Mouse (Mus musculus): ENCODE results near the gene Hfe. TPM values are rescaled to one million over a fixed set of nuclear protein-coding genes. Genes with fewer than 3 reads are reported as not detected.

Gene Hfe
- 3.9 and 4.3 TPM in 2 replicates for polyA plus RNA-seq (2021; fragmentation: Nextera tagmentation)
- long read RNA-seq, experiment 1, transcript Hfe-202 (6 exons, 3,572 nt): major isoform, 32 of 41 reads
- long read RNA-seq, experiment 1, transcript Hfe-203 (5 exons, 816 nt): minor isoform, 5 of 41 reads
- long read RNA-seq, experiment 1, partial matches to known transcripts: 1 of 41 reads
- long read RNA-seq, experiment 1, other reads (novel, unspliced or antisense): 3 of 41 reads
- long read RNA-seq, experiment 2, transcript Hfe-202 (6 exons, 3,572 nt): major isoform, 9 of 9 reads
- long read RNA-seq, experiment 2, partial matches to known transcripts: 0 of 9 reads
- long read RNA-seq, experiment 2, other reads (novel, unspliced or antisense): 0 of 9 reads

GRCm38 (mm10) chr13:23710374-23711089, at the start of gene Hfe:
TSS of gene Hfe (minus strand) at chr13:23710854.

GRCm38 (mm10) chr13:23756790-23757189, 46.1 kb upstream of the Hfe start, which contains the start of gene Hist1h4b:
TSS of gene Hist1h4b (plus strand) at chr13:23757013.

GRCm38 (mm10) chr13:23752067-23752741, 41.5 kb upstream of the Hfe start, which contains the start of gene Hist1h3b:
TSS of gene Hist1h3b (plus strand) at chr13:23752267.

GRCm38 (mm10) chr13:23750839-23751477, 40.3 kb upstream of the Hfe start, which contains the start of gene Hist1h2ab:
TSS of gene Hist1h2ab (plus strand) at chr13:23751126.

GRCm38 (mm10) chr13:23746201-23747080, 35.8 kb upstream of the Hfe start, which contains the start of gene Hist1h2bb:
TSS of gene Hist1h2bb (plus strand) at chr13:23746734.

DNA sequence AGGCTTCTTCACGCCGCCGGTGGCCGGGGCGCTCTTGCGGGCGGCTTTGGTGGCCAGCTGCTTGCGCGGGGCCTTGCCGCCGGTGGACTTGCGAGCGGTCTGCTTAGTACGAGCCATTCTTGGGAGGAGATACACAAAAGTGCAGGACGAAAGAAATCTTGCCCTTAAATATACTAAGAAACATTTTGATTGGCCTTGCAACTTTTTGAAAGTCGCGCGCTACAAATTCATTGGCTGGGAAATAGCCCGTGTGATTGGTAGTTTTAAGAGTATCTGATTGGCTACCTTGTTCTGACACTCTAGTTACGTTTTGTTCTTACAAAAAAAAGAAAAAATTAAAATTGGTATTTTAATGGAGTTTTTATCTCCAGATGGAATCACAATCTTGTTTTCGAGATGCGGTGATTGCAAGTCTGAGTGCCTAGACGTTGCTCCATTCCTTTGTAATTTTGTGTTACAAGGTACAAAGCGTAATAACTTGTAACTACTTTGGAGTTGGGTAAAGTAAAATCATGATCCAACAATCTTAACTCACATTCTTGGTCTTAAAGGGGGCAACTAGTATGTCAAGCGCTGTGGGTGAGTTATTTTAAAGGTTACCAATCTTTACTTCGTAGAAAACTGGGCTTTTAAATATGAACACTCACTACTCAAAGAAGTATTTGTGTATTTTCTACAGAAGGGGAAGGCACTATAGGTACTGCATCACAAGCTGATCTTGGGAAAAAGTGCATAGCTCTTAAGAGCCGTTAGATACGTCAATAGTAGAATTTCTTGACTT, 34.9 kb upstream of the Hfe start, which contains the start of gene Hist1h3c:
TSS of gene Hist1h3c (minus strand) at position 222 of the 781 bp plus-strand sequence.

GRCm38 (mm10) chr13:23738677-23739068, 28.0 kb upstream of the Hfe start, which contains the start of gene Hist1h1c:
TSS of gene Hist1h1c (plus strand) at chr13:23738808.

GRCm38 (mm10) chr13:23698300-23698693, 12.4 kb downstream of the Hfe start, which contains the start of gene Hist1h4c:
TSS of gene Hist1h4c (minus strand) at chr13:23698454.

DNA sequence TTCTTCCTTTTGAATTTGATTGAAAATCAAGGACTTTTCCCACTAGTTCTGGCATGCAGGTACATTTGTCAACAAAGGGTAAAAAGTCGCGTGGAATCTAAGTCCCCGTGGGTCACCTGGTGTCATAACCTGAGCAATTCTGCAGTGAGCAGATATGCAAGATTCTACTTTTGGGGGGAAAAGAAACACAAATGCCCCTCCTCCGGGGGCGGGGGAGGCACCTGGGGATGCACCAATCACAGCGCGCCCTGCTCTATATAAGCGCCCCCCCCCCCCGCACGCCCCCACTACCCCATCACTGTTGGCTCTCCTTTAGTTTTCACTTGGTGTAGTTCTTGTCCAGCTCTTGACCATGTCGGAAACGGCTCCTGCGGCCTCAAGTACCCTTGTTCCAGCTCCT, 15.1 kb downstream of the Hfe start, which contains the start of gene Hist1h1t:
TSS of gene Hist1h1t (plus strand) at position 301 of the 400 bp plus-strand sequence.

GRCm38 (mm10) chr13:23683755-23684281, 26.8 kb downstream of the Hfe start, which contains the start of the genes Hist1h2ac and Hist1h2bc:
TSS of gene Hist1h2ac (minus strand) at chr13:23683948.
TSS of gene Hist1h2bc (plus strand) at chr13:23684199.

Other genes starting within 250 kb of the Hfe start
- gene Btn1a1, start 245.0 kb downstream of the Hfe start, polyA plus RNA-seq (2021; fragmentation: Nextera tagmentation): 0.03 TPM in 1 of 2 replicates, not detected in the other
- gene Btn2a2, start 222.0 kb downstream of the Hfe start, polyA plus RNA-seq (2021; fragmentation: Nextera tagmentation): 0.49 and 0.70 TPM in 2 replicates
- 37.4 and 58.8 TPM in 2 replicates for gene Hist1h4h, start 179.8 kb downstream of the Hfe start, polyA plus RNA-seq (2021; fragmentation: Nextera tagmentation)
- gene Hist1h2af, start 176.9 kb downstream of the Hfe start, polyA plus RNA-seq (2021; fragmentation: Nextera tagmentation): 0.54 TPM in 1 of 2 replicates, not detected in the other
- not detected in 2 replicates for gene Hist1h3g, start 175.4 kb downstream of the Hfe start, polyA plus RNA-seq (2021; fragmentation: Nextera tagmentation)
- gene Hist1h2bh, start 167.5 kb downstream of the Hfe start, polyA plus RNA-seq (2021; fragmentation: Nextera tagmentation): 0.20 and 0.25 TPM in 2 replicates
- gene Hist1h3f, start 166.8 kb downstream of the Hfe start, polyA plus RNA-seq (2021; fragmentation: Nextera tagmentation): 0.13 and 0.29 TPM in 2 replicates
- not detected in 2 replicates for gene Hist1h4f, start 159.2 kb downstream of the Hfe start, polyA plus RNA-seq (2021; fragmentation: Nextera tagmentation)
- gene Hist1h1d, start 157.6 kb downstream of the Hfe start, polyA plus RNA-seq (2021; fragmentation: Nextera tagmentation): 0.02 and 0.05 TPM in 2 replicates
- 0.88 and 1.3 TPM in 2 replicates for gene Hist1h3e, start 148.5 kb downstream of the Hfe start, polyA plus RNA-seq (2021; fragmentation: Nextera tagmentation)
- 4.0 and 7.7 TPM in 2 replicates for gene Hist1h2ae, start 139.6 kb downstream of the Hfe start, polyA plus RNA-seq (2021; fragmentation: Nextera tagmentation)
- gene Hist1h2bg, start 139.5 kb downstream of the Hfe start, polyA plus RNA-seq (2021; fragmentation: Nextera tagmentation): 1.3 and 2.6 TPM in 2 replicates
- gene Hist1h2bf, start 136.7 kb downstream of the Hfe start, polyA plus RNA-seq (2021; fragmentation: Nextera tagmentation): 0.73 TPM in 1 of 2 replicates, not detected in the other
- 0.59 TPM in 1 of 2 replicates, not detected in the other for gene Hist1h2ad, start 136.5 kb downstream of the Hfe start, polyA plus RNA-seq (2021; fragmentation: Nextera tagmentation)
- 0.18 and 0.33 TPM in 2 replicates for gene Hist1h3d, start 135.1 kb downstream of the Hfe start, polyA plus RNA-seq (2021; fragmentation: Nextera tagmentation)
- 6.4 and 8.7 TPM in 2 replicates for gene Hist1h4d, start 129.3 kb downstream of the Hfe start, polyA plus RNA-seq (2021; fragmentation: Nextera tagmentation)
- 3.2 TPM in 2 replicates for gene Hist1h2be, start 89.7 kb downstream of the Hfe start, polyA plus RNA-seq (2021; fragmentation: Nextera tagmentation)
- 7.8 and 10.6 TPM in 2 replicates for gene Hist1h1e, start 88.3 kb downstream of the Hfe start, polyA plus RNA-seq (2021; fragmentation: Nextera tagmentation)
- 0.88 and 1.6 TPM in 2 replicates for gene Hist1h2ac, start 26.9 kb downstream of the Hfe start, polyA plus RNA-seq (2021; fragmentation: Nextera tagmentation)
- gene Hist1h2bc, start 26.7 kb downstream of the Hfe start, polyA plus RNA-seq (2021; fragmentation: Nextera tagmentation): 101 and 115 TPM in 2 replicates
- not detected in 2 replicates for gene Hist1h1t, start 15.0 kb downstream of the Hfe start, polyA plus RNA-seq (2021; fragmentation: Nextera tagmentation)
- 2.1 and 4.0 TPM in 2 replicates for gene Hist1h4c, start 12.4 kb downstream of the Hfe start, polyA plus RNA-seq (2021; fragmentation: Nextera tagmentation)
- 7.4 and 7.6 TPM in 2 replicates for gene Hist1h1c, start 28.0 kb upstream of the Hfe start, polyA plus RNA-seq (2021; fragmentation: Nextera tagmentation)
- gene Hist1h3c, start 34.7 kb upstream of the Hfe start, polyA plus RNA-seq (2021; fragmentation: Nextera tagmentation): 0.53 TPM in 1 of 2 replicates, not detected in the other
- 0.45 TPM in 1 of 2 replicates, not detected in the other for gene Hist1h2bb, start 35.9 kb upstream of the Hfe start, polyA plus RNA-seq (2021; fragmentation: Nextera tagmentation)
- gene Hist1h2ab, start 40.3 kb upstream of the Hfe start, polyA plus RNA-seq (2021; fragmentation: Nextera tagmentation): 2.6 and 2.8 TPM in 2 replicates
- gene Hist1h3b, start 41.4 kb upstream of the Hfe start, polyA plus RNA-seq (2021; fragmentation: Nextera tagmentation): 0.40 TPM in 1 of 2 replicates, not detected in the other
- not detected in 2 replicates for gene Hist1h4b, start 46.2 kb upstream of the Hfe start, polyA plus RNA-seq (2021; fragmentation: Nextera tagmentation)
- gene Hist1h4a, start 50.4 kb upstream of the Hfe start, polyA plus RNA-seq (2021; fragmentation: Nextera tagmentation): 0.47 TPM in 1 of 2 replicates, not detected in the other
- not detected in 2 replicates for gene Hist1h3a, start 51.5 kb upstream of the Hfe start, polyA plus RNA-seq (2021; fragmentation: Nextera tagmentation)
- gene Hist1h1a, start 52.8 kb upstream of the Hfe start, polyA plus RNA-seq (2021; fragmentation: Nextera tagmentation): not detected in 2 replicates
- gene Trim38, start 59.1 kb upstream of the Hfe start, polyA plus RNA-seq (2021; fragmentation: Nextera tagmentation): not detected in 2 replicates
- gene Slc17a2, start 96.1 kb upstream of the Hfe start, polyA plus RNA-seq (2021; fragmentation: Nextera tagmentation): not detected in 2 replicates
- gene Slc17a3, start 128.6 kb upstream of the Hfe start, polyA plus RNA-seq (2021; fragmentation: Nextera tagmentation): not detected in 2 replicates
- not detected in 2 replicates for gene Slc17a1, start 156.9 kb upstream of the Hfe start, polyA plus RNA-seq (2021; fragmentation: Nextera tagmentation)
- gene Slc17a4, start 204.2 kb upstream of the Hfe start, polyA plus RNA-seq (2021; fragmentation: Nextera tagmentation): not detected in 2 replicates
- not detected in 2 replicates for gene Hist1h2ba, start 223.3 kb upstream of the Hfe start, polyA plus RNA-seq (2021; fragmentation: Nextera tagmentation)
- not detected in 2 replicates for gene Hist1h2aa, start 223.6 kb upstream of the Hfe start, polyA plus RNA-seq (2021; fragmentation: Nextera tagmentation)

Measured in left cerebral cortex, adult 6 months (tissue).